Mouse (Mus musculus) NIH3T3 (cell line): Measurements from ENCODE around the gene Lgi1.

Experiments used
- DNase-seq: peaks from one replicate; pipeline ENCODE4 v3.0.0-alpha.2; 2012; ENCODE audit warnings: low read depth

The Lgi1 gene

GRCm38 (mm10) chr19:38264505-38265500, at the start of gene Lgi1:
TSS of gene Lgi1 (plus strand) at chr19:38264536.
- DNase-seq = no peak

DNA sequence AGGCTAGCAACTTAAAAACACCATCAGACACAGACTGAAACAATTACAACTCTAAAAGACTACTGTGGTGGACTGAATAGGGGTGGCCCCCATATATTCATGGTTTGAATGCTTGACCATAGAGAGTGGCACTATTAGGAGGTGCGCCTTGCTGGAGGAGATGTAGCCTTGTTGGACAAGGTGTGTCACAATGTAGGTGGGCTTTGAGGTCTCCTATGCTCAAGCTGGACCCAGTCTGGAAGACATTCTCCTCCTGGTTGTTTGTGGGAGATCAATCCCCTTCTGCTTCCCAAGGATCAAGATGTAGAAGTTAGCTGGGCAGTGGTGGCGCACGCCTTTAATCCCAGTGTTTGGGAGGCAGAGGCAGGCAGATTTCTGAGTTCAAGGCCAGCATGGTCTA, 46.6 kb upstream of the Lgi1 start:
- DNase-seq = no peak

GRCm38 (mm10) chr19:38223356-38223904, 40.9 kb upstream of the Lgi1 start:
- DNase-seq = peak; percentile 16

- peak; percentile 93 for DNase-seq
Observed at GRCm38 (mm10) chr19:38223905-38224684, 40.2 kb upstream of the Lgi1 start, which contains the start of gene Fra10ac1. TSS of gene Fra10ac1 (minus strand) at chr19:38224156.

DNA sequence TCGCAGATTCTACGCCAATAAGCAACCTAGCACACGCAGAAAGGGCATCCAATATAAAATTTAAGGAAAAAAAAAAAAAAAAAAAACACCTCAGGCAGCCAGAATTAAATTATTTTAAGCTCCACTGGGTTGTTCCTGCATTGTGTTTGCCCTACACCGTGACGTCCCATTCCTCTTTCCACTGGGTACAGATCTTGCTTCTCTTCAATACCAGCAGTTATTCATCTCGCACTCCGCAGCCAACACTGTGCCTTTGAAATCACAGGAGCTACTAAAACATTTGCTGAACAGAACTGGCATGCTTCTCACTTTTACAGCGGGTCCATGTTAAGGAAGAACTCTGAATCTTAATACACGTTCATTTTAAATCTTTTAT, 39.7 kb upstream of the Lgi1 start:
- peak; percentile 11 for DNase-seq

DNA sequence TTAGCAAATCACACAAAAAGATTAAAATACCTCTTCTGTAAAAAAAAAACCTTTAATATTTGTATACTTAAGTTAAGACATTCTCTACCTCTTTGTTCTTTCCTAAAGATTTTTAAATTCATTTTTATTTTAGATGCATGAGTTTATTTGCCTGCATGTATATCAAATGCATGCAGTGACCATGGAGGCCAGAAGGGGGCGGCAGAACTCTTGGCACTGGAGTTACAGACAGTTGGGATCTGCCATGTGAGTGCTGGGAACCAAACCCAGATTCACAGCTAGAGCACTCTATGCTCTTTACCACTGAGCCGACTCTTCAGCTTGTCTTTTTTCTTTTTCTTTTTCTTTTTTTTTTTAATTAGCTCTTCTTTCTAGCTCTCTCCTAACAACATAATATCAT, 35.6 kb upstream of the Lgi1 start:
- DNase-seq = peak; percentile 42

GRCm38 (mm10) chr19:38232087-38232486, 32.2 kb upstream of the Lgi1 start:
- DNase-seq = no peak

GRCm38 (mm10) chr19:38232516-38232915, 31.8 kb upstream of the Lgi1 start:
- DNase-seq = no peak

GRCm38 (mm10) chr19:38236526-38236925, 27.8 kb upstream of the Lgi1 start:
- no peak for DNase-seq

DNA sequence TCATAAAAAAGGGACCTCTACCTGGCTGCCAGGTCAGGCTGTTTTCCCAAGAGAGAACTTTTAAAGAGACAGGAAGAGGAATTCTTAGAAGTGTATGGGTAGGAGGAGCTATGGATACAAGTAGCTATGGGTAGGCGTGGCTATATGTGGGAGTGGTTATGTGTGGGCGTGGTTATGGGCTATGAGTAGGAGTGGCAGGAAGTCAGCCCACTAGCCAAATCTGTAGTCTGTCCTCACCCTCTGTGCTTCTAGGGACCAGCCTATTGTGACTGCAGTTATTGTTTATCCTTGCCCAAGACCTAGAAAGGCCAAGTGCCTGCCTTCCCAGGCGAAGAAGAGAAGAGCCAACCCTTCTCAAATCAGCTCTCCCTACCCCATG, 26.5 kb upstream of the Lgi1 start:
- DNase-seq = peak; percentile 44

GRCm38 (mm10) chr19:38238213-38238951, 26.0 kb upstream of the Lgi1 start:
- no peak for DNase-seq

GRCm38 (mm10) chr19:38242314-38242852, 22.0 kb upstream of the Lgi1 start:
- no peak for DNase-seq

DNA sequence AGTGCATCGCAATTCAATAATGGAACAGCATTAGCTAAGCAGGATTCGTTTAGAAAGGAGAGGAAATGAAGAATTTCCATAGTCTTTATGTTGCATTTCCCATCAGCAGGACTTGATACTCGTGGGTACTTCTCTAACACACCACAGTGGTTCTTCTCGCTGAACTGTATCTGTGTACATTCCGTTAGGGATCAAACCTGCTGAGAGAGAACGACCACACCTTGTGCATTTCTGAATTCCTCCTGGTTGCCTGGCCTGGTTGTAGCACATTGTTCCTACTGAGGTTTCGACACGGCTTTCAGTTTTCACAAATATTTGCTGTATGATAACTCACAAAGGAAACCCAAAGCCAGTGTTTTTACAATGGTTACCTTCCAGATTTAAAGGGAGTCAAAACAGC, 19.6 kb upstream of the Lgi1 start:
- no peak for DNase-seq

- DNase-seq = no peak
Observed at GRCm38 (mm10) chr19:38245361-38246176, 18.8 kb upstream of the Lgi1 start.

- no peak for DNase-seq
Observed at GRCm38 (mm10) chr19:38246177-38246622, 18.1 kb upstream of the Lgi1 start.

DNA sequence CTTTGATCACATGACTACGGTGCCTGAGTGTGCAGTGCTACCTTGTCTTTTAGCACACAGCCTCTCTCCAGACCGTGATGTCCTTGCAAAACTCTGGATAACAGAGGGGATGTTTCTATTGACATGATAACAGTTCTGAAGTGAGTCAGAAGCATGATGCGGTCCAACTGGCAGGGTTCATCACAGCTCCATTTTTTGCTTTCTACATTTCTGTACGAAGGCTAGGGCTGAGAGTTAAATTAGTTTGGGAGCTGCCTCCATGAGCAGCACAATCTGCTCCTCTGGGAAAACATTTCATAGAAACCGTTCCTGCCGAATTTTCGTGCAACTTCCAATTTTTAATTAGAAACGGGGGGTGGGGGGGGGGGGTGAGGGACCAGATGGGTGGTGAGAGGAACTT, 14.7 kb upstream of the Lgi1 start:
- no peak for DNase-seq

- DNase-seq = peak; percentile 61
Observed at GRCm38 (mm10) chr19:38253796-38254195, 10.5 kb upstream of the Lgi1 start.

DNA sequence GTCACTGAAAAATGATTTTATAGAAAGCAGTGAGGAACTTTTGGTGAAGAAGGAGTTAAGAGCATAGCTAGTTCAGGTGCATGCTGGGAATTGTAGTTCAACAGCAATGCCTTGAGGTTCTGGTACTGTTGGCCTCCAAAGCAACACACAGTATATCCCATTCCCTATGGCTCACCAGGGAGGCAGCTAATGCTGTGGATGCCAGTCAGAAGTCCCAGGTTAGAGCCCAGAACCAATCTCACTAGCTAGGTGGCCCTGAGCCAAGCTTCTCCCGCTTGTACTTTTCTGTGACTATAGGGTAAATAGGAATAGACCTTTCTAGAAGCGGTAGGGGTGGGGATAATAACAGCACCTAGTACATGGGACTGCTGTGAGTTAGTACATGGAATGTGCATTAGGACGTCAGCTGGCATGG, 5.7 kb upstream of the Lgi1 start:
- DNase-seq = no peak

GRCm38 (mm10) chr19:38259436-38259835, 4.9 kb upstream of the Lgi1 start:
- DNase-seq = no peak

DNA sequence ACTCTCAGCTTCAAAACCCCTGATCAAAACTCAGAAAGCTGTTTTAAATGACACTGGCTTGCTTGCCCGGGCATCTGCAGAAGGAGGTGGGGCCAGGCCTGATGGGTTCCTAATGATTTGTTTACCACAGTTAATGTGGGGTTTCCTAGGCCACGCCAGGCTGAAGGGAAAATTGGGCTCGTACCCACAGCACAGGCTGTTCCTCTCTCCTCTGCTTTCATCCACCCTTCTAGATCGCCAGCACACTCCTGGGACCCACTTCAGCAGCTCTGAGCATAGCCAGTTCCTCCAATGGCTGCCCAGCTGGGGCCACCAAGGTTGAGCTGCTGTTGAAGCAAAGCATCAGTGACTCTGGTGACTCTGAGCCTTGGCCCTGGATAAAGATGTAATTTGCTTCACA, 4.0 kb upstream of the Lgi1 start:
- DNase-seq = no peak

DNA sequence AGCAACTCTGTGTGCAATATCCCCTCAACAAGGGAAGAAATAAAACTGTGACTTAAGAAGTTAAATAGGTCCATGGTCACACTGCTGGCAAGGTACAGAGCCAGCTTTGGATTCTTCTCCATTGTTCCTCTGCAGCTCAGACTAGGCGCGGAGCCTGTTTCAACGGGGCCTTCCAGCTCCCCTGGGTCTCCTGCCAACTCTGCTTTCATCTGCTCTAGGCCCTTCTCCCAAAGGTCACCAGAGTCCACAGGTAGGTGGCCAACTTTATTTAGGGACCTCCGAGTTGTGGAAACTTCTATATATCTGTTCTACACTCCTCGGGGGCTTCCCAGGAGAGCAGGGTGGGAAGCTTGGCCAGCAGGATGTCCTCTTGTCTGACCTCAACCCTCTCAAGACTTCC, 3.0 kb upstream of the Lgi1 start:
- no peak for DNase-seq
